Mouse (Mus musculus): ENCODE results near the gene Fuom. TPM values are rescaled to one million over a fixed set of nuclear protein-coding genes. Genes with fewer than 3 reads are reported as not detected.
A peak's percentile ranks its signal among the peaks of the same experiment; 100 is the strongest.

Gene Fuom
- total RNA-seq, 2 experiments from 2014 or later = 72.7 to 79.5 TPM

DNA sequence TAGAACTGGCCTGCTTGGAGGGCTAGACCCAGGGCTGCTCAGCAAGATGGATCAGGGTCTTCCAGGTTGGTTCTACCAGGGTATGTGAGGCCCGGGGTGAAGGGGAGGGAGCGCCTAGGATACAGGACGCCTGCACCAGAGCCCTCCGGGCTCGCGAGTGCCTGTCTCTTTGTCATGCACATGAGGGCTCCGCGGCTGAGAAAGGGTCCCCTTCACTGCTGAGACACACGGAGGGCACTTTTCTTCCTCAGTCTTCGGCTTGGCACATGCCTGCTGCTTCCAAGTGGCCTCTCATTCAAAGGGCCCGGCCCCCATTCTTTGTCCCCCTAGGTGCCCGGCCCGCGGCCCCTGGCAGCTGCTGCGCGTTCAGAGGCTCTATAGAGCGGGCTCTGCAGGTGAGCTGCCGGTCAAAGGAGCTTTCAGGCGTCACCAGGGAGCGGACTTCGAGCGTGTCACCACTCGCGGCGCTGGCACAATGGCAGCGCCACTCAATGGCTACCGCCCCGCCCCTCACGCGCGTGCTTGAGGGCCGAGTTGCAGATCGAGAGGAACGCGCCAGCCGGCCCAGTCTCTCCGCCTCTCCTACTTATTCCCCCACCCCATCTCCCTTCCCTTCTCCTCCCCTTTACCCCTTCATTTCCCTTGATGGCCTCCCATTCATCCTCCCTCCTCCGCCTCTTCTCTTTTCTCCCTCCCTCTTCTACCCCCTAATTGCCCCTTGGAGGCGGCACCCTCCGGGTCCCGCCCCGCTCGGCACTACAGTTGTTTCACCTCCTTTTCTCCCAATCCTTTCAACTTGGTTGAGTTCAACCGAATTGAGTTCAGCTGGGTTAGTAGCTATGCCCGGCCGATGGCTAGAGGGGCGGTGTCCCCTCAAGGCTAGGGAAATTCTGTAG is 41.1 kb downstream of the Fuom start:
- peak in 1 of 2 experiments; percentile 5 for DNase-seq

DNA sequence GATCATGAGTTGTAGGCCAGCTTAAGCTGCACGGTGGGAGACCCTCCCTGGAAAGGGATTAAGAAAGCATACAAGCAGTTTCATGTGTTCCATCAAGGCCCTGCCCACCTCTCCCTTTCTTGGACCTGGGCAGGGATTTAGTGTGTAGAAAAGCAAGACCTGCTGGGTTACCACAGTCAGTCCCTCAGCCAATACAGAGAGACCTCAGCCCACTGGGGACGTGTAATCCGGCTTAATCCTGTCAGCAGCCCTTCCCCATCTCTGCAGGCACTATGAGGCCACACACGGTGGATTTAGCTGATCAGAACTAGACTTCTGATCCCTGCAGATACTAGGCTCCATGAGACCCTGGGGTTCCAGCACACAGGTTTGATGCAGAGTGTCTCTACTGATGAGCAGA is 42.6 kb downstream of the Fuom start:
- intact Hi-C loops (cut with DNase I) = no loop called here
- DNase-seq = no peak

More for the DNA sequence above, 41.1 kb downstream of the Fuom start:
- intact Hi-C loops (cut with DNase I) = no loop called here

DNA sequence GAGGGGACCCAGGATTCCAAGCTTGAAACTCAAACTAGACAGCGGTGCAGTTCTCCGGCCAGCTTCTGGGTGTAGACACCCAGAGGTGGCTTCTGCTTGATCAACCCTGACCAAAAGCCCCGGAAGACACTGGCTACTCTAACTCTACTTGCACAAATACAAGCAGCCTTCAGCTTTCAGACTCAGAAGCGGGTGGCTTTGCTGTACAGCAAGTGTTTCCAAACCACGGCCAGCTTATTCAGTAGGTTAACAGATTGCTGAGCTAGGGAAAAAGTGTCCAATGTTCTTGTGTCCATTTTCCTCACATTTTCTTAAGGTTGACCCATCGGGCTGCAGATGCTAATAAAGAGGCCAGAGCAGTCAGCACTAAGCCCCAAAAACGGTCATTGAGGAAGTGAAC is 43.7 kb downstream of the Fuom start:
- DNase-seq = no peak
- intact Hi-C loops (cut with DNase I) = no loop called here

DNA sequence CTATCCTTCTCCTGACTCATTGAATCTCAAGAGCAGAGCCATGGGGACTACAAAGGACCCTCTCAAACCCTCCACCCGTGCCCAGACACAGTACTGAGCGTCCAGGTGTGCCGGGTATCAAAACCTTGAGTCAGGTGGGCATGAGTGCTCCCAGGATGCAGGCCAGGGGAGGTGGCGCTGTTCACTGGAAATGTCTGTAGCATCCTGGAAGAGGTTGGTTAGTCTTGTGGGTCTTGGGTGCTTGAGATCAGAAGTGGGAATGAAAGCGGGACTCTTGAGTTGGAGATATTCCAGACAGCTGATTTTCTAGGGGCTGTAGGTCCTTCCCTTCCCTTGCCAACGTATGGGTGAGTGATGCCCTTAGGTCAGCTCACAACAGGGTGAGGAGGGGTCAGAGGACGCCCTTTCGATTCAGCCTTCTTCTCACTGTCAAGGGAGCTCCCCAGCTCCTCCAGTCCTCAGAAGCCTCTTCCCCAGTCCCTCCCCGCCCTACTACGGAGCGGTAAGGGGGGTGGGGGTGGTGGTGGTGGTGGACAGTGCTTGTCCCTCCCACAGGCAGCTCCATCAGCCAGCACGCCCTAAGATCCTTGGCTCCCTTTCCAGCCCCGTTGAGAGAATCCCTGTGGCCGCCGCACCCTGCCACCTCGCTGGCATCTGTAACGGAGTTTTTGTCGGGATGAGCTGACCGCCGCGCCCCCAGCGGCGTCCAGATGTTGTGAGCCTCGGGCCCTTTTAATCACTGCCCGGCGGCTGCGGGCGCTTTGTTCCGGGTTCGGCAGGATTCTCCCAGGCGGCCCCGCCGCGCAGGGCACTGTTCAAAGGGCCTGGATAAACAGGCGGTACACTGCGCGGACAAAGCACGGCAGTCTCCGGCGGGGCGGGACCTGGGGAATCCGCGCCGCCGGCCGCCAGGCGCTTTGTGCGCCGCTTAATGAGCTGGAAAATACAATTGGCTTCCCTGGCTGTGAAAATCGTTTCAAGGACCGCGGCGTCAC is 44.5 kb downstream of the Fuom start:
- intact Hi-C loops (cut with DNase I) = no loop called here
- DNase-seq = no peak

DNA sequence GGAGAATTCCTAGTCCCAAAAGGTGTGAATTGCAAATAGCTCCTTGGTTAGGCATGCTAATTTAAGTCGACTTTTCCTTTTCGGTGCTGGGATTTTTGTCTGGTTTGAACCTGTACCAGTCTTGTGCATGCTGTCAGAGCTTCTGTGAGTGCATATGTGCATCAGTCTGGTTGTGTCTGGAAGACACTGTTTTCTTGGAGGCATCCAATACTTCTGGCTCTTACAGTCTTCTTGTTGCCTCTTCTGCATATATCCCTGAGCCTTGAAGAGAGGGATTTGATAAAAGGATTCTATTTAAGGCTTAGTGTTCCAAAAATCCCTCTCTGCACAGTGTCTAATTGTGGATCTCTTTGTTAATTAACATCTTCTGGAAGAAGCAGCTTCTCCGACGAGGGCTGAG is 48.1 kb downstream of the Fuom start:
- no peak for DNase-seq
- intact Hi-C loops (cut with DNase I) = no loop called here

DNA sequence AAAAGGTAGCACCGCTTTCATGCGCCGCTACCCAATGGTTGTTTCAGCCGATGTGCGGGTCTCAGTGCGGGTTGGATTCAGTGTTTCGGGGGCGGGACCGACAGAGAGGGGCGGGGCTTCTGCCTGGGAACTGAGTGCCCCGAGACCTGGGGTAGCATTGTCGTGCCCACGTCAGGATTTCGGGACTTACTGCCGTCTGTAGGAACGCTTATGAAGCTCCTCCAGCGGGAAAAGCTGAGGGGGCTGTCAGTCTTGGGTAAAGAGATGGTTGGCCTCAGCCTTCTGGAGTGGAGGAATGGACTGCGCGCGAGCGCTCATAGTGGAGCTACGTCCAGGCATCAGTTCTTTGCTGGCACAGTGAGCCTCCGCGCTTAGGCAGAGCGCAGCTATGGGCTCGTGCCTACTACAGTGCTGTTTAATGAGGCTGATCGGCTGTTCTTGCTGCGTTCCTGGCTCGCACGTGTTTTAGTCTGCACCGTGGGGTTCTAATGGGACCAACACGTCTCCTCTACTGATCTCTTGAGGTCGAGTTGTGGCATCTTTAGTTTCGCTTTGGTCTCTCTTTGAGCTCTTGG is 53.0 kb downstream of the Fuom start:
- intact Hi-C loops (cut with DNase I) = no loop called here
- peak; percentile 16 to 28 for DNase-seq

DNA sequence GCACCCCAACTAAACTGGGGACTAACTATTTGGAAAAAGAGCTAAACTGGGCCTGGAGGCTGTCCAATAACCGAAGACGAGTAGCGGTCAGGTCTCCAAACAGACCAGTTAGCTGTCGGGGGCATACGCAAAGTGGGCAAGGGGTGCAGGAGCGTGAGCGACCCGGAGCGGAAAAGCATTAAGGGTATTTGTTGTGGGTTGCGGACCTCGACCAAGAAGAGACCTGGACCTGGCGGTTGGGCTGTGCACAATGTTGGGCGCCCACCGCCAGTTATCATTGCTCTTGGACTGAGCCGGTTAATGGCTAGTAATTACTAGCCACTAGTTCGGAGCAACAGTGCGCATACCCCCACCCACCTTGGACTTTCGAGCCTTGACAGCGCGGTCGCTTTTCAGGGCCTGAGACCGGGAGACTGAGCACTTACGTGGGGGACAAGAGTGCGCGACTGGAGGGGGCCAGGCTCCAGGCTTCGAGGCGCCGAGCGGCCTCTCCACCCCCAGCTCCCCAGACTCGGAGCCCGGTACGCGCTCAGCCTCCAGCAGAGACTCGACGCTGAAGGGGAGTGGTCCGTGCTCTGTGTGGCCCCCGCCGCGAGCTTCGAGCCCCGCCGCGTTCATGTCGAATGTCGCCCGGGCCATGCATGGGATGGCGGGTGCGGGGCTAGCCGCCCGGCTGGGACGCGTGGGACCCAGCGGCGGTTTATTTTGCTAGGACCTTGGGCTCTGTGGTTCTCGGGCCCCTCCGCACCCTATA is 53.7 kb downstream of the Fuom start, which contains the start of gene Msx3:
Gene Msx3 (minus strand): TSS at position 729 of the 754 bp plus-strand sequence.
- intact Hi-C loops (cut with DNase I) = no loop called here
- peak in 1 of 2 experiments; percentile 4 for DNase-seq

DNA sequence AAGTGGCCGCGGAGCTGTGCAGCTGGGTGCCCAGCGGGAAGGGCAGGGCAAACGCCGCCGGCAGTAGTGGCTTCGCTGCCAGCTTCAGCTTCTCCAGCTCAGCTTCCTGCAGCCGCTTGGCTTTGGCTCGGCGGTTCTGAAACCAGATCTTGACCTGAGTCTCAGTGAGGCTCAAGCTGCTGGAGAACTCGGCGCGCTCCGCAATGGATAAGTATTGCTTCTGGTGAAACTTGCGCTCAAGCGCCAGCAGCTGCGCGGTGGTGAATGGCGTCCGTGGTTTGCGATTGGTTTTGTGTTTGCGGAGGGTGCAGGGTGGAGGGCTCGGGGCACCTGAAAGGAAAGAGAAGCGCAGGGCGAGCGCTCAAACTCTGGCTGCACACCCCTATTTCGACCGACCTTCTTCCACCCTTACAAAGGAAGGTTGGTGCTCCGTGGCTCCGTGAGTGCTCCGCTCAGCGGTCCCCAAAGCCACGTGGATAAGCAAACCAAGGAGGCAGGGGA is 54.4 kb downstream of the Fuom start:
- DNase-seq = no peak
- intact Hi-C loops (cut with DNase I) = no loop called here

Other genes starting within 250 kb of the Fuom start
- gene Kndc1, start 207.7 kb downstream of the Fuom start, total RNA-seq (2021) = not detected
- gene Utf1, start 158.7 kb downstream of the Fuom start, total RNA-seq (2021) = not detected
- not detected for gene 6430531B16Rik, start 123.7 kb downstream of the Fuom start, total RNA-seq (2021)
- gene Adam8, start 109.9 kb downstream of the Fuom start, total RNA-seq (2021) = under 1 TPM; 0.49 to 0.61 TPM
- 10 to 100 TPM; 10.1 to 12.4 TPM for gene Zfp511, start 66.0 kb downstream of the Fuom start, total RNA-seq (2021)
- gene Tubgcp2, start 65.8 kb downstream of the Fuom start, total RNA-seq (2021) = 10 to 100 TPM; 26.9 to 34.4 TPM
- not detected for gene Msx3, start 53.4 kb downstream of the Fuom start, total RNA-seq (2021)
- gene Caly, start 19.9 kb downstream of the Fuom start, total RNA-seq (2021) = not detected
- not detected for gene Prap1, start 9.0 kb downstream of the Fuom start, total RNA-seq (2021)
- 1 to 10 TPM; 3.3 to 5.1 TPM for gene Paox, start 13.4 kb upstream of the Fuom start, total RNA-seq (2021)
- gene Echs1, start 14.0 kb upstream of the Fuom start, total RNA-seq (2021) = 100 to 1,000 TPM; 458 to 480 TPM
- 10 to 100 TPM; 24.7 to 28.3 TPM for gene Mtg1, start 35.1 kb upstream of the Fuom start, total RNA-seq (2021)
- gene Sprn, start 52.4 kb upstream of the Fuom start, total RNA-seq (2021) = 1 to 10 TPM in 1 of 2 experiments, under 1 TPM in 1; 0.46 to 1.0 TPM
- not detected for gene Olfr522, start 62.3 kb upstream of the Fuom start, total RNA-seq (2021)
- not detected for gene Olfr523, start 70.8 kb upstream of the Fuom start, total RNA-seq (2021)
- gene Olfr524, start 103.5 kb upstream of the Fuom start, total RNA-seq (2021) = not detected
- not detected for gene Cd163l1, start 115.8 kb upstream of the Fuom start, total RNA-seq (2021)
- not detected for gene 5830411N06Rik, start 144.8 kb upstream of the Fuom start, total RNA-seq (2021)
- gene Olfr525, start 218.4 kb upstream of the Fuom start, total RNA-seq (2021) = not detected
- gene Olfr527, start 231.6 kb upstream of the Fuom start, total RNA-seq (2021) = not detected